Mouse (Mus musculus): Measurements from ENCODE around the gene Samsn1.

Samsn1 gene

GRCm38 (mm10) chr16:75897828-75898367 lies 124.2 kb downstream of the Samsn1 start:
- in situ Hi-C loops (cut with MboI; ENCODE audit: low pct_unique_long_range_greater_than_20kb in 1 of 2, low sequenced_read_pairs in 2 of 2, unreplicated experiment in 1 of 2) = no loop called here

DNA sequence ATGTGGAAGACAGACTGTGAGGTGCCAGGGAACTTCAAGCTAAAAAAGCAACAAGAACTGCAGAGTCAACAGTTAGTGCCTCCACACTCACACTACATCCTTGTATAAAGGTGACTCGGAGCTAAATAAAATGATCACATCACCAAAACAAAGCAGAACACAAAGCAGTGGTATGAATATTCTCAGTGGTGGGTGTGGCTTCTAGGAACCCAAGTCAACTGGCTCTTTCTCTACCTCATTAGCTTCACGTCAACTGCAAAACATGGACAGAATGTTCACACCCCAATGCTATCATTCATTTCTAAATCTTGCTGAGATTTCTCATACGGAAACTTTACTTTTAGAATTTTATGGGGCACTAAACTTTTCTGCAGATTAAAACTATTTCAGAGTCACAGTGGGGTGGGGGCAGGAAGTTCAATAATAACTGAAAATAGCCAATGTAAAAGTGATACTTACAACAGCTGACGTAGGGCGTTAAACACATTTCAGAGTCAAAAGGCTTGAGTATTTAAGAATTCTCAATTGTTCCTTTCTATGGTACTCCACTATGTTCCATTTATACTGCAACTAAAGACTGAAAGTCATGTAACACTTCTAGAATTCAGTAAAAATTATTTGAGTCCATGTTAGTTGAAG lies 127.7 kb downstream of the Samsn1 start:
- in situ Hi-C loops (cut with MboI; ENCODE audit: low pct_unique_long_range_greater_than_20kb in 1 of 2, low sequenced_read_pairs in 2 of 2, unreplicated experiment in 1 of 2) = no loop called here

DNA sequence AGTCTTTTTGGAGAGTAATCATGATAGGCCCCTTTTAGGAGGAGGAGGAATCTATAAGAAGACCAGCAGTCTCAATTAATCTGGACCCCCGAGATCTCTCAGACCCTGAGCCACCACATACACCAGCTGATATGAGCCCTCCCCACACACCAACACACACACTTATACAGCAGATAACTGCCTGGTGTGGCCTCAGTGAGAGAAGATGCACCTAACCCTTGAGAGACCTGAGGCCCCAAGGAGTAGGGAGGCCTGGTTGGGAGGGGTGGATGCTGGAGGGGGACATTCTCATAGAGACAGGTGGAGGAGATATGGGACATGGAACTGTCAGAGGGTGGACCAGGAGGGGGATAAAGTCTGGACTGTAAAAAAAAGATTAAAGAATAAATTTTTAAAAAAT lies 128.6 kb downstream of the Samsn1 start:
- in situ Hi-C loops (cut with MboI; ENCODE audit: low pct_unique_long_range_greater_than_20kb in 1 of 2, low sequenced_read_pairs in 2 of 2, unreplicated experiment in 1 of 2) = no loop called here

- in situ Hi-C loops (cut with MboI; ENCODE audit: low pct_unique_long_range_greater_than_20kb in 1 of 2, low sequenced_read_pairs in 2 of 2, unreplicated experiment in 1 of 2) = no loop called here
Measured at GRCm38 (mm10) chr16:75889081-75889646, 132.9 kb downstream of the Samsn1 start.

- in situ Hi-C loops (cut with MboI; ENCODE audit: low pct_unique_long_range_greater_than_20kb in 1 of 2, low sequenced_read_pairs in 2 of 2, unreplicated experiment in 1 of 2) = no loop called here
Measured at GRCm38 (mm10) chr16:75887203-75887602, 134.9 kb downstream of the Samsn1 start.

DNA sequence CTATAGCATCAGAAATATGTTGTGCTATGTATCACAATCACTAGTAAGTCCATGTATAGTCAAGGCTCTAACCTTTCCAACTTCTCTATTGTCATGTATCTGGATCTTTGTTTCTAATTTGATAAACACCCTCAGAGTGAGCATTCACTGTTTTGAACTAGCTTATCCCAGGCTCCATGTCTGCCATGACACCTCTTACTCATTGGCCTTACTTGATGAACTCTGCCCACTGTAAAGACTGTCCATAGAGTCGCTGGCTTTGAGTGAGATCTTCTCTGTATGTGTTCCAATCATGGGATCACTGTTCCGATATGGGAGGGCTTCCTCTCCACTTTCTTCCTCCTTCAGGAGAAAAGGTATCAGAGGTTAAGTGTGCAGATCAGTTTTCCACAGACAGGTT lies 143.2 kb downstream of the Samsn1 start:
- in situ Hi-C loops (cut with MboI; ENCODE audit: low pct_unique_long_range_greater_than_20kb in 1 of 2, low sequenced_read_pairs in 2 of 2, unreplicated experiment in 1 of 2) = no loop called here

GRCm38 (mm10) chr16:75877170-75877569 lies 144.9 kb downstream of the Samsn1 start:
- in situ Hi-C loops (cut with MboI; ENCODE audit: low pct_unique_long_range_greater_than_20kb in 1 of 2, low sequenced_read_pairs in 2 of 2, unreplicated experiment in 1 of 2) = no loop called here

- in situ Hi-C loops (cut with MboI; ENCODE audit: low pct_unique_long_range_greater_than_20kb in 1 of 2, low sequenced_read_pairs in 2 of 2, unreplicated experiment in 1 of 2) = no loop called here
Measured at GRCm38 (mm10) chr16:75875896-75876295, 146.2 kb downstream of the Samsn1 start.

GRCm38 (mm10) chr16:75874508-75874907 lies 147.6 kb downstream of the Samsn1 start:
- in situ Hi-C loops (cut with MboI; ENCODE audit: low pct_unique_long_range_greater_than_20kb in 1 of 2, low sequenced_read_pairs in 2 of 2, unreplicated experiment in 1 of 2) = no loop called here

GRCm38 (mm10) chr16:75872241-75872640 lies 149.8 kb downstream of the Samsn1 start:
- in situ Hi-C loops (cut with MboI; ENCODE audit: low pct_unique_long_range_greater_than_20kb in 1 of 2, low sequenced_read_pairs in 2 of 2, unreplicated experiment in 1 of 2) = no loop called here

DNA sequence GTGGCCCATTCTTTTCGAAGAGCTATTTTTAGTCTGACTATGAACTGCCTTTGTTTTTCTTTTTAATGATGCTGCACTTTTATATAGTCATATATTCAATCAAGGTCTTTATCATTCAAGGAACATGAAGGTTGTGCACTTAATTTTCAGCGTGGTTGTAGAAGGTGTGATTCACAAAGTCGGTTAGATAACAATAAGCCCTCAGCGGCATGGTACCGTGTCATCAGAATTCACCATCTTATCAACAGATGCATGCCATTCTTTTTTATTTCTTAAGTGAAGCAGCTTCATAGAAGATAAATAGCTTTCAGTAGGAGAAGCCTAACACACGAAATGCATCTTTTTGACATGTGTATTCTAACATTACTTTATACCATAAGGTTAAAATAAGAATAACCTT lies 154.7 kb downstream of the Samsn1 start:
- in situ Hi-C loops (cut with MboI; ENCODE audit: low pct_unique_long_range_greater_than_20kb in 1 of 2, low sequenced_read_pairs in 2 of 2, unreplicated experiment in 1 of 2) = no loop called here

DNA sequence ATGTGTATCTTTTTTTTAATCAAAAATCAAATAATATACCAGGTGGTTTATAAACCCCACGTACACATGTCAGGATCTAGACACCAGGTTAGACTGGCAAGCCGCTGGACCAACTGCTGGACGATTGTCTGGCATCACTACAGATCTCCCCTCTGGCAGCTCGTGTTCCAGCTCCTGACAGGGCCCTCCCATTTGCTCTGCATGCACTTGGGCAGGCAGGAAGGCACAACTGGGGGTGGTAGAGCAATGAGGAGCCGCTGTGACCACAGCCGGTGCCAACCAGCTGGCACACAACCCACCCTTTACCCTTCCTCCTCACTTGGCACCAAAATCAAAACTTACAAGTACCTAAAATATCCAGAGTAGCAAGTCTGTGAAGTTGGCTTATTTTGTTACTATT lies 156.6 kb downstream of the Samsn1 start:
- in situ Hi-C loops (cut with MboI; ENCODE audit: low pct_unique_long_range_greater_than_20kb in 1 of 2, low sequenced_read_pairs in 2 of 2, unreplicated experiment in 1 of 2) = no loop called here

DNA sequence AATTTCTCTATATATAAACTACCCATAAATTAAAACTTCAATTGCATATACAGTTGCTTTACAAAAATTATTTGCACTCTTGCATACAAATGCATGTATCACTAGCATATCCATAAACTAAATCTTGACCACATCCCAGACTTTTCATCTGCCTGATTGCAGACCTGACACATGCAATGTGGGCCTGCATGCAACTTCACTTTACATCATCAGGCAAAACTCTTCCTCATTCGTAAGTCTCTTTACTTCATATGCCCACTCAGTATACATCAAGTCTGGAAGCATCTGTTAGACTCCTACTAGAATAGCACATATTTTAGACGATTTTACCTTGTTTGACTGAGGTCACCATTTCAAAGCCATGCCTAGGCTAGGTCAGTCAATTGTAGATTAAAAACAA lies 157.4 kb downstream of the Samsn1 start:
- in situ Hi-C loops (cut with MboI; ENCODE audit: low pct_unique_long_range_greater_than_20kb in 1 of 2, low sequenced_read_pairs in 2 of 2, unreplicated experiment in 1 of 2) = no loop called here

DNA sequence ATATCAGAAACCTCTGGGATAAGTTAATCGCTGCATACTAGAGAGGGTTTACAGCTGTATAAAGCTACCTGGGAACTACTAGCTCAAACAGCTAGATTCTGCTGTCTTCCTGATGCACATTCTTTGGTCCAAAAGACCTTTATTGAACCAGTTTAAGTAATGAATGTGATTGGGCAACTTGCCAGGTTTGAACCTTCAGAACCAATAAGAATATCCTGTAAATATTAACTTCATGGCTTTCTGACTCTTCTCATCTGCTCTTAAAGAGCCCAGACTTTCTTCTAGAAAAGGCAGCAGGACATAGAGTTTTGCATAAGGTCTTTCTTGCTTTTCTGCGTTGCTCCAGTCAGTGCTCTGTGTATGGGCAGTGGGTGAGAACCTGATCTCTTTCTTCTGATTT lies 165.7 kb downstream of the Samsn1 start:
- in situ Hi-C loops (cut with MboI; ENCODE audit: low pct_unique_long_range_greater_than_20kb in 1 of 2, low sequenced_read_pairs in 2 of 2, unreplicated experiment in 1 of 2) = no loop called here

DNA sequence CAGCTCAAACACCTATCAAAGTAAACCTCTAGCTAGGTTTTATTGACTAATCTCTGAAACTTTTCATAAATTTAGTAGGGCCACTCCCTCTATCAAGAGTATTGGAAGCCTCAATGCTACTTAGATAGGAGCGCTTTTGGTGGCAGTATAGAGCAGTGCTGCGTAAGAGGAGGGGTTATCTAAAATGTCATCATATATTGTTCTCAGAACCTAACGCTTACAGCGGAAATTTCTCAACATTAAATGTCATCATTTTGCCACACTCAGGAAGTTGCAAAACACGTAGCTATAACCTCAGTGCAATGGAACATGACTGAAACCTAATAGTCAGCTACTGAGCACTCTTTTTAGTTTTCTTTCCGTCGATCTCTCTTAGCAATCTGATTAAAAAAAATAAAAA lies 166.7 kb downstream of the Samsn1 start:
- in situ Hi-C loops (cut with MboI; ENCODE audit: low pct_unique_long_range_greater_than_20kb in 1 of 2, low sequenced_read_pairs in 2 of 2, unreplicated experiment in 1 of 2) = no loop called here

DNA sequence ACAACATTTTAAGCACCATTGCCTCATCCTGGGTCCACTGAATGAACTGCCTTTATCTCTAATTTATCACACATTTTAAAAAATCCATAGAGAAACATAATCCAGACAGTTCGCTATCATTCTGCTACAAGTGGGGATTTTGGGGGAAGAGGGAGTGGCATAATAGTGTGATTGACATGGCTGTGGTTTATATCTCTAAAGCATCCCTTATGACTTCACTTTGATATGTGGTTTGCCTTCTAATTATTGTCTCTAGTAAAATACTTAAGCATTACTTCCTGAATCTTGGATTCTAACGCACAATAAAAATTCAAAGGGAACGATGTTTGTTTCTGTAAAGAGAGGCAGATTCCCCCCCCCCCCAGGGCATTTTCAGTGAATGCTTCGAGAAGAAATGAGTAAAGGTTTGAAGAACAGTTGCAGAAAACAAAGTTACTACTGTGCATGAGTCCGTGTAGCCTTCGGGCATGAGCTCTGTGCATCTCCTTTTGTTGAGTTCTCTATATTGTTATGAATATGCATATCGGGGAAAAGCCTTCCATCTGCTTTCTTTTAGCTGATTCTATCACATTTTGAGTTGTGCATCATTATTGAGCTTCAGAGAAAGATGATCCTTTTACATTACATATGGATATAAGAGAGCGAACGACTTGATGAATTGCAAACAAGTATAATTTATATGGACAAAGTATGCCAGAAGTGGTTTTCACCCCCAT lies 168.4 kb downstream of the Samsn1 start:
- in situ Hi-C loops (cut with MboI; ENCODE audit: low pct_unique_long_range_greater_than_20kb in 1 of 2, low sequenced_read_pairs in 2 of 2, unreplicated experiment in 1 of 2) = no loop called here

- in situ Hi-C loops (cut with MboI; ENCODE audit: low pct_unique_long_range_greater_than_20kb in 1 of 2, low sequenced_read_pairs in 2 of 2, unreplicated experiment in 1 of 2) = no loop called here
Measured at GRCm38 (mm10) chr16:75852485-75852884, 169.6 kb downstream of the Samsn1 start.

DNA sequence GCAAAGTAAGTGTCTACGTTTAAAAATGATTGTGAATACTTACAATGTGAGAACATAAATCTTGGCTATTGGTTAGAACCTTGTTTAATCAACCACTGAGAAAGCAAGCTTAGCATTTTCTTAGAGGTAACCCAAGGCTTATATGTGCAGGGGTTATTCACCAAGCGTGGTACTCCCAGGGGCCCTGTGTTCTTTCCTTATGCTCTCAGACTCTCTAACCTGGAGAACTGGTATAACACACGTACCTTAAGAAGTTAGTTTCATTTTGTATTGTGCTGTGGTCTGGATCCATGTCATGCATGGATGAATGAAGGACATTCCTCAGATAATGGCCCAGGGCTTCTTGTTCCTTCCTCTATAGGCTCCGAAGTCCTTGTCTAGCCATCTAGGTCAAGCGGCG lies 173.0 kb downstream of the Samsn1 start:
- in situ Hi-C loops (cut with MboI; ENCODE audit: low pct_unique_long_range_greater_than_20kb in 1 of 2, low sequenced_read_pairs in 2 of 2, unreplicated experiment in 1 of 2) = no loop called here

DNA sequence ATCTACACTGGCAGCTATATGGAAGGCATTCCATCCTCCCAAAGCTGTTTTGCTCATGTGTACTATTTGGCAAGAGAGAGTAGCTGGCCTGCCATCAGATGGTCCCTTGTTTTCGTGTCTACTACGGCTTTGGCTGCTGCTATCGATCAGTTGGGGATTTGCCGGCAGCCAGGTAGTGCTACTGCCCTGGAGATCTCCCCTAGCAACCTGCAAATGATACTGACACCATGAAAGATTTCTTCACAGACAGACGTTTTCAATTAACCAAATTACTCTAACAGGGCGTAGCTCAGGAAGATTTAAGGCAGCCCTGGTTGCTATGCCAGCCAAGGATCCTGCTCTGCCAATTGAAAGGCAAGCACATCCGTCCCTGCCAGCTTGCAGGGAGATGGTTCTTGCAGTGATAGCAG lies 178.4 kb downstream of the Samsn1 start:
- in situ Hi-C loops (cut with MboI; ENCODE audit: low pct_unique_long_range_greater_than_20kb in 1 of 2, low sequenced_read_pairs in 2 of 2, unreplicated experiment in 1 of 2) = no loop called here

- in situ Hi-C loops (cut with MboI; ENCODE audit: low pct_unique_long_range_greater_than_20kb in 1 of 2, low sequenced_read_pairs in 2 of 2, unreplicated experiment in 1 of 2) = no loop called here
Measured at GRCm38 (mm10) chr16:75843031-75843430, 179.1 kb downstream of the Samsn1 start.
